Mouse (Mus musculus) gastrocnemius, postnatal 36 days (tissue): ENCODE measurements around the gene Atg14. TPM values are rescaled to one million over a fixed set of nuclear protein-coding genes. Genes with fewer than 3 reads are reported as not detected.
"Not testable (repeated sequence)": the region's sequence is repeated elsewhere in the genome, so short reads cannot be mapped to it uniquely, and the experiment has no call there.

Experiments used
- DNase-seq, 2 experiments: peaks; one replicate each; pipeline ENCODE4 v3.0.0; 2022
- intact Hi-C: fragments of 180-260 bp; cut with DNase I; formaldehyde crosslinking; loops from one replicate; pipeline ENCODE4 v1.15.1; 2025
- total RNA-seq, 2 experiments: library from RNA; stranded (reverse); gene quantifications; 2 replicates each; pipeline ENCODE4 v1.2.3; 2021

The Atg14 gene
- total RNA-seq, 2 experiments from 2014 or later: 6.0 to 8.1 TPM

DNA sequence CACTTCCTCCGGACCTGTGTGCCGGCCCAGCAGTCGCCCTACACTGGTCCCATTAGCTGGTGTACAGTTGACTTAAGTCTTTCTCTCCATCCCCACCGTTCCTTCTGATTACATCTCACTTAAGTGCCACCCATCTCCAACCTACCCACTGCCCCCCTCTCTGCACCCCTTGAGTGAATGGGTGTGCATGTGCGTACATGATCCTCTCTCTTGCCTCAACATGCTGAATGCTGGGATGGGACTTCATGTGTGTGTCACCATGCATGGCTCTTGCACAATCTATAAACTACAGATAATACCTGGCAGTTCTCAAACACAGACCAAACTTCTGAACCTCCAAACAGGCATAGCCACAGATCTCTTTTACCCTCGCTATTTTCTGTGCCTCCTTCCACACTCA, 18.8 kb downstream of the Atg14 start:
- no peak for DNase-seq
- intact Hi-C loops: no loop called here

DNA sequence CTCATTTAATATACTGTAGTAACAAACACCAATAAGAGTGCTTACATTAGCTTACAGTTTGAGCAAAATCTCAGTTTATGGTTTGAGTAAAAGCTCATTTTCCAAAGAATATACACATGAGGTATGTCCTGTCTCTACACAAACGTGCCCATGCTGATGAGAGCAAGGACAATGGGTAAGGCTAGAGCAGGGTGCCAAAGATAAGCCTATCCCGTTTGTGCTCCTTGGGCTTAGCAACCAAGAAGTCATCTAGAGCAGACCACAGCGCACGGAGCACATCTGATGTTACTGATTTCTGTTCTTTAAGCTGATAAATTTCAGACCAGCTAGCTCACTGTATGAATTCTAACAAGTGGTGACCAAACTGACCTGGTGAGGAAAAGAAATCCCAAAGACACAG, 25.6 kb downstream of the Atg14 start:
- intact Hi-C loops: no loop called here
- DNase-seq: no peak

DNA sequence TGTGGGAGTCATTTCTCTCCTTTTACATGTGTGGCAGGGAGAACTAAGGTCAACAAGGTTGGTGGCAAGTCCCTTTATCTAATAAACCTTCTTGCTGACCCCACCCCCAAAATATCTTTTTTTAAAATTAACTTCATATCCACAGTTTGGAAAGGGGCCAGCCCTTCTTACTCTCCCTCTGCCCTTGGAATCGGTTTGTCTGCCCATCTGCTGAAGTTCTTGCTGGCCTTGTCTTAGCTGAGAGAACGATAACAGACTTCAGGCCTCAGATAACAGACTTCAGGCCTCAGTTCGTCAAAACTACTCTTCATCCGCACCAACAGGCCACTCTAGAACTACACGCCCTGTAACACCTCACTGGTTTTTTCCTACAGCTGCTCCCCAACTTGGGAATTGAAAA, 26.2 kb downstream of the Atg14 start:
- intact Hi-C loops: no loop called here
- no peak for DNase-seq

DNA sequence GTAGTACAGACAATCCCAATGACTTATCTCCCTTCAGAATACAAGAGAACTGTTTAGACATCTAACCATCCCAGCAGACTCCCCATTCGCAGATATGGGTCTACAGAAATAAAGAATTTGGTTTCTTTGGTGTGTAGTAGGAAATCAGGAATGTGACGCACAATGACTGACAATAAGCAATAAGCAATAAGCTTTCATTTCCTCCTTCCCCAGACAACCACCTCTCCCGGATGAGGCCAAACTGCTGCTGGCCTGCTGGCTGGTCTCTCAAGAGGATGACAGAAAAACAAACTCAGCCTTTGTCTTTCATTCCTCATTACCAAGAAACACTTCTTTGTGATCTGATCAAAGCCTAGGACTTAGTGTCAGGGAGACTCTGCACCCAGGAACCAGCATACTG, 28.2 kb downstream of the Atg14 start:
- intact Hi-C loops: no loop called here

DNA sequence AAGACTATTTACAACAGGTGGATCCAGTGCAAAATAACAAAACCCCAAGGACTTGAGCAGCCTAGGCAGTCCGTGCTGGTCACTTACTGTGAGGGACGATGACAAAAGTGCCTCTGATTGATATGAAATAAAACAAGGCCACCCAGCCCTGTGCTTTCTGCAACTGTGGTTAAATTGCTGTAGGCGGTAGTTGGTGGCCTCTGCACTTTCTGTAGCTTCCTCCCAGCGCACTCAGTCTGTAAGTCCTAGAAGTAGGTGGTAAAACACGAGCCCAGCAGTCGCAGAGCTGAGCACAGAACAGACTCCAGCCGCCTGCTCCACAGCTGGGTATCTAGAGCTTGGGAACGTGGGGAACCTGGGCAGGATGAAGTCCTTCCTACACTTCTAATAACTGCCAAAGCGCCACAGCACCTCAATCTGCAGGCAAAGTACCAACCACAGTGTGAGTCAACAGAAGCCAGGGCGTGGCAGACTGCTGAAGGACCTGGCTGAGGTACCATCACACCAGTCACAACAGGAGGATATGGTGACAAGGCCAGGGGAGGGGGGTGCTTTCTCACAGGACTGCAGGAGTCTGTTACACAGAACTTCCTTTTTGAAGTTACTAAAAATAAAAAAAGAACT, 29.0 kb downstream of the Atg14 start:
- no peak for DNase-seq
- intact Hi-C loops: no loop called here

More for the DNA sequence above, 28.2 kb downstream of the Atg14 start:
- DNase-seq: no peak

DNA sequence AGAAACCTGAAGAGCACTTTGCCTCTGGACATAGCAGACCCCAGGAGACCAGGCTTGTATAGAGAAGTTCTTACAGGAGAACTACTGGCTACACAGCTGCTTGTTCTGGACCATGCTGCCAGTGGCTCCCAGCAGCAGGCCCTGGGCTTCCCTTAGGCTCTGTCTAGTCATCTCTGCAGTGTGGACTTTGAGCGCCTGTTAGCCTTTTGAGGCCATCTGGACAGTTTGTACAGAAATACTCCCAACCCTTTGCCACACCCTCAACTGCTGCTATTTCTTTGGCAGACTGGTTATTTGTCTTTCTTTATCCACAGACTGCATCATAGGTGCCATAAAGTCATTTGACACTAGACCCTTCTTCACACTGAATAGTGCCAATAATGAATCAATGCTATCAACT, 35.4 kb downstream of the Atg14 start:
- intact Hi-C loops: loop anchor here (2.0 to 10.0 kb wide), 2 partner anchors 64 to 200 kb away; no protein-coding TSS in a partner anchor
- DNase-seq: no peak

DNA sequence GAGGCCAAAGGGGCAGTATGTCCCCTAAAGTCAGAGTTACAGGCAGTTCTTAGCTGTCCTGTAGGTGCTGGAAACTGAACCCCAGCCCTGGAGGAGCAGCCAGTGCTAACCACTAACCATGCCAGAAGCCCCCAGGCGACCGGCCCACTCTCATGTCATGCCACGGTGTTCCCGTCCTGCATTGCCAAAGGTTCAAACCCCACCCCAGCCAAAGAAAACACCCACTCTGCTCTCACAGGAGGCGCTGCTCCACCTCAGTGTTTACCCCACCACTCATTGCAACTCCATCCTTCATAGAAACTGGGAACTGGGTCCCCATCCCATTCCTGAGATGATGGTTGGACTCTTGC, 36.3 kb downstream of the Atg14 start:
- DNase-seq: no peak
- intact Hi-C loops: loop anchor here (2.0 to 10.0 kb wide), 2 partner anchors 63 to 199 kb away; no protein-coding TSS in a partner anchor

DNA sequence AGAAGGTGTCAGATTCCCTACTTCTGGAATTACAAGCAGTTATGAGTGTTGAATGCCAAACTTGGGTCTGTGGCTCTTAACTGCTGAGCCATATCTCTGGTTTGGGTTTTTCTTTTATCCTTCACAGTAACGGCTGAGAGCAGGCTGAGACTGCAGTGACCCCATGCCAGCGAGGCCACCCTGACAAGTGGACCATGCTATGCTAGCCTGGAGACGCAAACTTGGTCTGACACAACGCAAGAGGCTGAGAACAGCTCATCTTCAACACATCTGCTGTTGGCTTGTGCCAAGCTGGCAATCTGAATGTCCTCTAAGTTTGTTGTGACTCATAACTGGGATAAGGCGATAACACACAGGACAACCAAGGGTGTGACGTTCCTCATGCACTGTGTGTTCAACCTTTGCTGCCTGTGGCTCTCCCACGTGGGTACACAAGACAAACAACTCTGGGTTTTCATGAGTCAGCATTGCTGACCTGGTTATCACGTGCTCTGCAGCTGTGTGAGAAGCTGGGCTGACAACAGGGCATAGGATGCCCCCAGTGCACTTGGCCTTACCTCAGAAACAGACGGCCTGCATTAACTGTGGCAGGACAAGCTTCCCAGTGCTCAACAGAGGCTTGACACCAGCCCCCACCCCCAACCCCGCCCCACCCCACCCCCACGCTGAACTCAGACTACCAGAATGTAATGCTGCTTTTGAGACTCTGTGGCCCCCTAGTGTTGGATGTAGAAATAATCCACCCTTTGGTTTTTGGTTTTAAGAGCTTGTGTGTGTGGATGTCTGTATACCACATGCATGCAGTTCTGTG, 36.9 kb downstream of the Atg14 start:
- peak; percentile 8 to 60 for DNase-seq
- intact Hi-C loops: loop anchor here (2.0 to 10.0 kb wide), 2 partner anchors 63 to 199 kb away; no protein-coding TSS in a partner anchor

DNA sequence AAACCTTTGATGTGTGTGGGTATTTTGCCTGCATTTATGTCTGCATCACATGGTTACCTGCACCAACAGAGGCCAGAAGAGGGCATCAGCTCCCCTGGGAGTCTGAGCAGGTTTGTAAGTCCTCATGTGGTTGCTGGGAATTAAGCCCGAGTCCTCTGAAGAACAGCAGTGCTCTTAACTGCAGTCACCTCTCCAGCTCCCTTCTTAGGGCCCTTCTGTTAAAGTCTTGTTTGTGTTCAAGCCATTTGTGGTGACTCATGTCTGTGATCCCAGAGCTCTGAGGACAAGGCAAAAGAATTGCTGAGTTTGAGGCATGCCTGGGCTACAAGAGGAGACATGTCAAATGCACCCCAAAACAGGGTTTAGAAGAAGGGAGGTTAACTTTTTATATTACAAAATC, 38.0 kb downstream of the Atg14 start:
- intact Hi-C loops: loop anchor here (10.0 kb wide), 1 partner anchor 198 kb away; no protein-coding TSS in a partner anchor
- DNase-seq: no peak

DNA sequence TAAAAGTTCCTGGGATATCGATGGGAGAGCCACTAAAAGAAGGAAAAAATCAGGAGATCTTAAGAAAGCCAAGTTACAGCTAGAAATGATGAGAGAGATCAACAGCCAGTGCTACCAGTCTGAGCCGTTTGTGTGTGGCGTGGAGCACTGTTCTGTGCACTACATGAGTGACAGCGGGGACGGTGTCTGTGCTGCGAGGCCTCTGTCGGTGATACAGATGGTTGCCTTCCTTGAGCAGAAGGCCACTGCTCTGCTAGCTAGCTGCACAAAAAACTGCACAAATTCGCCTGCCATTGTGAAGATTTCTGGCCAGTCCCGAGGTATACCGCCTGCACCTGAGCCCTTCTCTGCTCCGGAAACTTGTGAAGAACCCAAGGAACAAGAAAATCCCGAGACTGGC, 40.9 kb downstream of the Atg14 start:
- intact Hi-C loops, DNase-seq: not testable (repeated sequence)

DNA sequence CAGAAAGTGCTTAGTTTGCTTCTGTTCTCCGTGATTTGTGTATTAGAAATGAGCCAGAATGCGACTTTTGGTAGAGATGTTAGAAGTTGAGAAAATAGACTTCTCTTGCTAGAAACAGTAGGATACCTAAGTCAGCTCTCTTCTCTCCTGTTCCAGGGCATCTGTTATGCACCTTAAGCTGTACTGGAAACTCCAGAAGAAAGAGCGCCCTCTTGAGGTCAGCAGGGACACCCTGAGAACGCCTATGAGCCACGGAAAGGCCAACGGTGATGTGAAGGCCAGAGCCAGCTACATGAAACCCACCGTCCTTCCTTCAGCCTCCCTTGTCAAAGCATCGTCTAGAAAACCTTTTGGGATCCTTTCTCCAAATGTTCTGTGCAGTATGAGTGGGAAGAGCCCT, 41.4 kb downstream of the Atg14 start:
- DNase-seq: peak in 1 of 2 experiments; percentile 43
- intact Hi-C loops: no loop called here

DNA sequence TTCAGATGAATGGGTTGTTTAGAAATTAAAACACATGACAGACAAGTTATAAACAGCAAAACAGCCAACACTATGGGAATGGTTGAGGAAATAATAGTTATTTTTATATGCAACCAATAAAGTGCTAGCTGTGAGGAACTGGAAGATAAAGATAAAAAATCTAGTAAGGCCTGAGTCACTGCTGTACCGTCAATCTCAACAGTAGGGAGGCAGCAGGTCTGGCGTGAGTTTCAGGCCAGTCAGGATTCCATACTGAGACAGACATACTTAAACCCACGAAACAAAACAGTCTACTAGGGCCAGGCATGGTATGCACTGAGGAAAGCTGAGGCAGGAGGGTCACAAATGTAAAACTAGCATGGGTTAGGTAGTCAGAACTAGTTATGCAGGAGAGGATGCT, 42.2 kb downstream of the Atg14 start:
- DNase-seq: no peak
- intact Hi-C loops: no loop called here

DNA sequence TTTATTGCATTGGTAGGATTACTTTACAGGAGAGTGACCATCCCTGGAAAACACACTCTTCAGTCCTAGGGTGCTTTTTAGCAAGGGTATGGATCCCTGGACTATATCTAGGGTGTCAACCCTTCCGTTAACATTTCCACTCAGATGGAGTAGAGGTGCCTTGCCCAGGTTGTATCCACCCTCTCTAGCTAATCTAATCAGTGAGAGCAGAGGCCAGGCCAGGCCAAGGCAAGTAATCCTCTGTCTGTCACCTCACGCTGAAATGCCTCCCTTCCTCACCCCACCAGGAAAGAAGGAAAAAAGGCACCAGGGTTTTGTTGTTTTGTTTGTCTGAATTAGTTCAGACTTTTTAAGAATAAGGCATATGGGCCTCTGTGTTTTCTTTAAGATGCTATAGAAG, 42.6 kb downstream of the Atg14 start:
- no peak for DNase-seq
- intact Hi-C loops: loop anchor here (2.0 kb wide), 1 partner anchor 55 kb away; no protein-coding TSS in a partner anchor

DNA sequence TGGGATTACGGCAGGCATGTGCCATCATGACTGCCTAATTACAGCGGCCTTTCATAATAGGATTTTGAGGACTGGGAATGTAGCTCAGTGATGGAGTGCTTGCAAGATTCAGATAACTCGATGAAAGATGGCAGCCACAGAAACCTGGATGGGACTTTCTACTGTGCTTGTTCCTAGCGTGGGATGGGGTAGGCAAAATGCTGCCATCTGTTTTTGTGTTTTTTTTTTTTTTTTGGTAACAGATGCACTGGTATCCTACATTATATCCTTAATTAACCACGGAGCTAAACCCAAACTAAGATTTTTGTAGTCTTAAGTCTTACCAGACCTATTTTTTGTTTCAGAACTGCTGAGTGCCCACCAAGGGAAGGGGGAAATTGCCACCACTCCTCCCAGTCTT, 44.6 kb downstream of the Atg14 start:
- no peak for DNase-seq
- intact Hi-C loops: loop anchor here (2.0 kb wide), 1 partner anchor 53 kb away; no protein-coding TSS in a partner anchor

DNA sequence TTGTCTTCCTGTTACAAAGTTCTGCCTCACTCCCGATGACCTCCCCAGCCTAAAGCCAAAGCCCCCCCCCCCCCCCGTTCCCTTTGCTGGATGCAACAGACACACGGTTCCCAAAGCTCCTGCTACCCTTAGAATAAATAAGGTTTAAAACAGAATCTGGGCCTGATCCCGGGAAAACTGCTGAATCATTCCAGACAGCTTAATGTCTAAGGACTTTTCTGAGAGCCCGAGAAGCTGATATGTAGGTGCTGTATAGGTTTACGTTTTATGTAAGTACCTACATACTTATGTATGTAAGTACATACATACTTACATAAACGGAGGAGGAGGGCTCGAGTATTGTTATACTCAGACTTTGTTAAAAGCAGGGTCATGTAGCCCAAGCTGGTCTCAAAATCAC, 45.1 kb downstream of the Atg14 start:
- intact Hi-C loops: no loop called here

DNA sequence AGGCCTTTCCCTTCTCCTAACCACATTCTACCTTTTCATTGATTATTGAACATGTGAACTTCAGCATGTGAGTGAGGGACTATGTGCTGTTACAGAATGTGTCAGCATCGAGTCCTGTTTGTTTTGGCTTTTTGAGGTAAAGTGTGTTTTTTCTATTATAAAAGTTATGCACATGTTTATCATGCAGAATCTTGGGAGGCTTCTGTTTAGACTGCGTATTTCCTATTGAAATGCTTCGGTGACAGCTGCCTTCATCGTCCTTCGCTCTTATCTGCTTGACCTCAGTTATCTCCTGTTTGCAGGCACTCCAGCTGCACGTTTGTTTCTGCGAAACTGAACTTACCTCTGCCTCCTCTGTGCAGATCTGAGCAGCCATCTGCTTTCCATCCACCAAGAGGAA, 48.1 kb downstream of the Atg14 start:
- no peak for DNase-seq
- intact Hi-C loops: no loop called here

More for the DNA sequence above, 45.1 kb downstream of the Atg14 start:
- no peak for DNase-seq

DNA sequence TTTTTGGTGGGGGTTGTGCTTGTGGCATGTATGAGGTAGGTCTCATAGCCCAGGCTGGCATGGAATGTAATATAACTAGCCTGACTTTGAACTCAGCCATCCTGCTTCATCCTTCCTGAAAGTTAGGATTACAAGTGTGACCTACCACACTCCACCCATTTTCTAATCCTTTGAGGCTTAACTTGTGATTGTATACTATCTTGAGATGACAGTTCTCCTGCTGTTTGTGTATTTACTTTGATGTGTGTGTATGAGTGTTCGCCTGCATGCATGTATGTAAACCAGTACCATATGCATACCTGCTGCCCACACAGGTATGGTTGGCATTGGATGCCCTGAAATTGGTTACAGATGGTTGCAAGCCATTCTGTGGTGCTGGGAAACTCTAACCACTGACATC, 48.8 kb downstream of the Atg14 start:
- intact Hi-C loops: no loop called here
- no peak for DNase-seq

DNA sequence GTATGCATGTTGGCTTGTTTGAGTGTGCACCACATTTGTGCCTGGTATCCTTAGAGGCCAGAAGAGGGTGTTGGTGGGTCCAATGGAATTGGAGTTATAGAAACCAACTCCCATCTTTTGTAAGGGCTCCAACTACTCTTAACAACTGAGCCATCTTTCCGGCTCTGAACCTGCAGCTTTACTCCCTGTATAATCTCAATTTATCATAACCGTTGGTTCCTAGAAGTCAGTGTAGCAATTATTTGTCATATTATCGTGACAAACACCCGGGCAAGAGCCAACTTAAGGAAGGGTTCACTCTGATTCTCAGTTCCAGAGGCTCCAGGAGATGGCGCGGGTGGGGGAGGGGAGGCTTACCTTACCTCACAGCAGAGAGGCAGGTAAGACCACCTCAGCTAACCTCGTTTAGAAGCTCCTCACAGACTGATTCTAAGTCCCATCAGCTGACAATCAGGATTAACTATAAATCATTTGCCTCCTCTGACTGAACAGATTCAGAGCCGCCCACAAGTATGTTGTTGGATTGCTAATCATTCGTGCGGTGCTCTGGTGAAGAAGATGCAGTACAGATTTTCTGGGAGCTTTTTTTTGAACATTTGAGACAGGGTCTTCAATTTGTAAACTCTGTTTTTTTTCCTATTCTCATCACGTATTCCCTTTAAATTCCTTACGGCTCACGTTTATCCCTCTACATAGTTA, 49.5 kb downstream of the Atg14 start:
- intact Hi-C loops: no loop called here

DNA sequence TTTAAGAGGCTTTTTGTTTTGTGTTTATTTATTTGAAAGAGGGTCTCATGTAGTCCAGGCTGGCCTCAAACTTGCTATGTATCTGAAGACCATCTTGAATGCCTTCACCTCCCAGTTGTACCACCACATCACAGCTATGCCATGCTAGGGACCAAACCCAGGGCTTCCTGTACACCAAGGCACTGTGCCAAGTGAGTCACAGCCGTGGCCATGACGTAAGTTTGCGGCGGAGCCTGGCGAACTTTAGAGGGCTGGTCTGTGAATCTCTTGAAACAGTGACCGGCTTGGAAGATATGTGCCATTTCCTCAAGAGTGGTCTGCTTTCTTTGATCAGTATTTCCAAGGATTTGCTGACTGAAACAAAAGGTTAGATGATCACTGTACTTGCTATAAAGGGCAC, 51.8 kb downstream of the Atg14 start:
- no peak for DNase-seq
- intact Hi-C loops: loop anchor here (5.0 kb wide), 1 partner anchor 36 kb away; no protein-coding TSS in a partner anchor

More for the DNA sequence above, 49.5 kb downstream of the Atg14 start:
- DNase-seq: no peak

DNA sequence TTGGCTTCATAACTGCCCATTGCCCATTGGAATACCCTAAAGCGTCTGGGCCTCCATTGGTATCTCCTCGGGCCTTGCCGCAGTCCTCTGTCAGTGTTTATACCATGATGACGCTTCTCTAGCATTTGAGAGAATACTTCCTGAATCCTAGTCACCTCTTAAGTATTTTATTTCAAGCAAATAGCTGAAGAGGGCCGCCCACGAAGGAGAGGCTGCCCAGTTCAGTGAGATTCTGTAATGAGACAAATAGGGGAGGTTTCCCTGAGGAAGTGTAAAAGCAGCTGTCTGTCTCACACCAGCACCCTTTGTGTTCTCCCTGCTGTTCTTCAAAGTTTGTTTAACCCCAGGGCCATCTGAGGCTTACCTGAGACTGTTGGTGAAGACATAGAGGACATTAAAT, 53.7 kb downstream of the Atg14 start:
- intact Hi-C loops: loop anchor here (5.0 kb wide), 1 partner anchor 34 kb away; no protein-coding TSS in a partner anchor
- no peak for DNase-seq

DNA sequence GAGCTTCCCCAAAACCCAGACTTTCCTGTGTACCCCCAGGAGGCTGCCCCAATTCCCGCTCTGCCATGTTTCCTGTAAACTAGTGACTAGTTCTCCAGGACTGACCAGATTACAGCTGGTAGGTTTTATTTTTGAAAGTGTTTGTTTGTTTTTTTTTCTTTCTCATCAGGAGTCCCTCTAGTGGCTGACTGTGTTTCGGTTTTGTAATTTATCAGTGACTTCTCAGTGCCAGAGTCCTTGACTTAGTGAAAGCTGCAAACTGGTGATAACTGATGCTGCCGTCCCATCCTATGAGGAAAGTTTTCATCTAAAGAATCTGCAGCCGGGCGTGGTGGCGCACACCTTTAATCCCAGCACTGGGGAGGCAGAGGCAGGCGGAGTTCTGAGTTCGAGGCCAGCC, 54.8 kb downstream of the Atg14 start:
- intact Hi-C loops: loop anchor here (5.0 kb wide), 1 partner anchor 33 kb away; no protein-coding TSS in a partner anchor
- DNase-seq: no peak
